Mouse (Mus musculus) bone marrow macrophage, adult 2 months (primary cell): ENCODE results near the gene Sephs2.

Experiments used
- CTCF ChIP-seq: IDR thresholded peaks from 2 replicates; pipeline ENCODE4 v1.5.1; 2012; ENCODE audit warnings: low read depth, mild to moderate bottlenecking, low read length, moderate library complexity
- POLR2A ChIP-seq: IDR thresholded peaks from 2 replicates; pipeline ENCODE4 v1.6.1; 2012; ENCODE audit warnings: mild to moderate bottlenecking, low read depth, low read length, borderline replicate concordance

DNA sequence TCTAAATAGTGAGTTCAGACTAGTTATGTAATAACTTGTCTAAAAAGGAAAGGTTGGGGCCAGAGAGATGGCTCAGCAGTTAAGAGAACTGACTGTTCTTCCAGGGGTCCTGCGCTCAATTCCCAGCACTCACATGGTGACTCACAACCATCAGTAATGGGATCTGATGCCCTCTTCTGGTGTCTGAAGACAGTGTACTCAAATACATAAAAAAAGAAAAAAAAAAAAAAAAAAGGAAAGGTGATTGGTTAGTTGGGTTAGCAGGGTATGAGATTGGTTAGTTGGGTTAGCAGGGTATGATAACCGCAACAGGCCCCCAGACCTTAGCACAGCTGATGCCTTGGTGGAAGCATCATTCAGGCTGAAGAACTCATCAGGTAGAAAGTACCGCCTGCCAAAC, 10.3 kb downstream of the Sephs2 start:
- TF ChIP-seq CTCF = no peak
- TF ChIP-seq POLR2A = no peak
